Mouse (Mus musculus): Measurements from ENCODE around the gene Rfx8.

DNA sequence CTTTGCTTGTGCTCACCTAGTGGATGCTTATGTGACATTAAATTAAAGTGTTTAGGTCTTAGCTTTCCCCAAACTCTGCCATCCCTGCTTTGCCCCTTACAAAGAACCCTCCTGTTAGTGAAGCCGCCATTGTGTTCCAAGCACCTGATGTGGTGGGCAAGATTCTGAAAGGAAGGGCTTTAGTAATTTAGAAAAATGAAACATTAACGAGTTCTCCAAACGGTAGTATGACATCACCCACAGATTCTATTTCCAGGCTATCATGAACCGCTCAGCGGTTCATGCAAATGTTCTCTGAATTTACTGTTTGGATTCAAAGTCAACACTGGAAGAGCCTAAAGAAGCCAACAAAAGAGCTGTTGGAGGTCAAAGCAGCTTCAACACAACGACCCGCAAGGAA is 72.2 kb downstream of the Rfx8 start:
- TF ChIP-seq POLR2A (IDR thresholded peaks at IDR 0.05; ENCODE audit: insufficient read length, low read depth) (no peak), MAX (IDR thresholded peaks at IDR 0.05; ENCODE audit: low read depth) (no peak), MYOD1 (IDR thresholded peaks at IDR 0.05; ENCODE audit: control insufficient read depth in 1 of 3, insufficient read length in 2 of 3, low read depth in 2 of 3) (no peak), TCF3 (IDR thresholded peaks at IDR 0.05; ENCODE audit: insufficient read length, low read depth) (no peak), E2F4 (IDR thresholded peaks at IDR 0.05; ENCODE audit: insufficient read depth) (no peak)
